Mouse (Mus musculus) left cerebral cortex, postnatal 10 days (tissue): ENCODE results near the gene Bag5. TPM values are rescaled to one million over a fixed set of nuclear protein-coding genes. Genes with fewer than 3 reads are reported as not detected.
"Not testable (repeated sequence)": the region's sequence is repeated elsewhere in the genome, so short reads cannot be mapped to it uniquely, and the experiment has no call there.

Experiments
- DNase-seq, 2 experiments: peaks; one replicate each; pipeline ENCODE4 v3.0.0; 2021 to 2022; ENCODE audit warnings: low spot score in 2 of 2, mixed read lengths in 1 of 2; ENCODE audit errors: extremely low spot score in 1 of 2
- intact Hi-C: fragments of 180-260 bp; cut with DNase I; formaldehyde crosslinking; loops from one replicate; pipeline ENCODE4 v1.15.1; 2025
- total RNA-seq, 2 experiments: library from RNA; stranded (reverse); gene quantifications; 2 replicates each; pipeline ENCODE4 v1.2.3; 2021

Bag5 gene
- total RNA-seq, 2 experiments from 2014 or later = 40.6 to 43.2 TPM

- intact Hi-C loops = loop anchor here (1.0 kb wide), 1 partner anchor 28 kb away; no protein-coding TSS in a partner anchor
- peak; percentile 93 to 97 for DNase-seq
These were observed 44.6 kb downstream of the Bag5 start for GRCm38 (mm10) chr12:111668457-111668912.

GRCm38 (mm10) chr12:111667421-111667820 is 45.6 kb downstream of the Bag5 start:
- intact Hi-C loops = no loop called here

GRCm38 (mm10) chr12:111666380-111666779 is 46.7 kb downstream of the Bag5 start:
- no peak for DNase-seq
- intact Hi-C loops = no loop called here

More at GRCm38 (mm10) chr12:111667421-111667820, 45.6 kb downstream of the Bag5 start:
- DNase-seq = no peak

- intact Hi-C loops = no loop called here
- DNase-seq = no peak
These were observed 47.8 kb downstream of the Bag5 start for GRCm38 (mm10) chr12:111665041-111665880.

GRCm38 (mm10) chr12:111664144-111664634 is 48.9 kb downstream of the Bag5 start:
- intact Hi-C loops = no loop called here
- DNase-seq = peak in 1 of 2 experiments; percentile 57

- intact Hi-C loops = no loop called here
- no peak for DNase-seq
These were observed 49.6 kb downstream of the Bag5 start for GRCm38 (mm10) chr12:111663228-111664143.

- DNase-seq, intact Hi-C loops: not testable (repeated sequence)
These were observed 51.5 kb downstream of the Bag5 start for GRCm38 (mm10) chr12:111661554-111661953.

- intact Hi-C loops = no loop called here
- DNase-seq = no peak
These were observed 52.4 kb downstream of the Bag5 start for GRCm38 (mm10) chr12:111660628-111661027.

Other genes with a start within 250 kb of the Bag5 start
- 1 to 10 TPM; 4.0 TPM for gene Gm266, start 227.4 kb downstream of the Bag5 start, total RNA-seq
- gene Eif5, start 175.2 kb downstream of the Bag5 start, total RNA-seq = 100 to 1,000 TPM; 265 to 276 TPM
- 100 to 1,000 TPM; 132 to 137 TPM for gene Mark3, start 138.7 kb downstream of the Bag5 start, total RNA-seq
- gene Ckb, start 40.9 kb downstream of the Bag5 start, total RNA-seq = 1,000 to 10,000 TPM in 1 of 2 experiments, 100 to 1,000 TPM in 1; 966 to 1,046 TPM
- 10 to 100 TPM; 19.2 to 19.5 TPM for gene Trmt61a, start 35.2 kb downstream of the Bag5 start, total RNA-seq
- gene Apopt1, start within 50 bp of the Bag5 start, total RNA-seq = 10 to 100 TPM; 37.9 to 38.6 TPM
- gene Klc1, start 45.6 kb upstream of the Bag5 start, total RNA-seq = 100 to 1,000 TPM; 901 to 907 TPM
- gene Xrcc3, start 100.6 kb upstream of the Bag5 start, total RNA-seq = 1 to 10 TPM; 3.0 to 3.2 TPM
- 10 to 100 TPM; 14.9 to 19.2 TPM for gene Zfyve21, start 100.9 kb upstream of the Bag5 start, total RNA-seq
- gene Ppp1r13b, start 194.9 kb upstream of the Bag5 start, total RNA-seq = 10 to 100 TPM; 60.8 to 61.3 TPM